Mouse (Mus musculus) urinary bladder, postnatal 10 days (tissue): ENCODE data around the gene Engase.

ENCODE experiments used
- DNase-seq: peaks from one replicate; pipeline ENCODE4 v3.0.0; 2022; ENCODE audit warnings: low spot score

The Engase gene

DNA sequence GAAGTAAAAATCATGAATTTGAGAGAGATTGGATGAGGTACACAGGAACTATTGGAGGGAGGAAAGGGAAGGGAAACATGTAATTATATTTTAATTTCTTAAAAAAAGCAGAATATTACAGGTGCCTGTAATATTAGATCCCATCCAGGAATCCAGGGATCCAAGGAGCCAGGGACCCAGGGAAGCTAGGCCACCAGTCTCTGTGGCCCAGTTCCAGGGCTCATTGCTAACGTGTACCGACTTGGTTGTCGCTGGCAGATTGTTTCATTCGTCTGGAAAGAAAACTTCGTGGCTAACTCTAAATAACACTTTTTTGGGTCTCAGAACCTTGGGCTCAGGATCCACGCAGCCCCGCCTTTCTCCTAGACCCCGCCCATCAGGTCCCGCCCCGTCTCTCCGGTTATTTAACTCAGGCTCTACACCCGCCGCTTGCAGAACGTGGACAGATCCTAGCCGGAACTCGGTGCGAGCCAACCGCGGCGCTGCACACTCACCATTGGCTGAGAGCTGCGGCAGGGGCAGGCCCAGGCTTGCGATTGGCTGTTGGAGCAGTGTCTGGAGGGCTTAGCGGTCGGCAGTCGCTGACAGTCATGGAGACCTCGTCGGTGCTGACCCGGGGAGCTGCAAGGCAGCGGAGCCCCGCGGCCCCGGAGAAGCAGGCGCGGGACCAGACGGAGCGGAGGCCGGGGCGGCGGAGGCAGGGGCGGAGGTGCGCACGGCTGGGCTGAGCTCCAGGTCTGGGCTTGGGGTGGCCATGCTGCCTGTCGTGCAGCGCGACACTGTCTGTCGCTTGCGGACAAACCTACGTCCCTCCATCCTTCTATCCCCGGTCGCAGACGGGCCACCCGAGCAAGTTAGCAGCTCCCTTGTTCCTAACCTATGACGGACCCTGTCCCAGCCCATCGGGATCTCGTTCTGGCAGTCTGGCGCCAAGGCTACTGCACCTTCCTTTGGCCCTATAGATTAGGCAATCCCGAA, at the start of gene Engase:
Gene Engase, plus strand, starts transcription at position 434 of the 978 bp plus-strand sequence.
- DNase-seq, result peak; percentile 86

- DNase-seq, result no peak
Observed at GRCm38 (mm10) chr11:118427266-118427779, 49.3 kb upstream of the Engase start.

DNA sequence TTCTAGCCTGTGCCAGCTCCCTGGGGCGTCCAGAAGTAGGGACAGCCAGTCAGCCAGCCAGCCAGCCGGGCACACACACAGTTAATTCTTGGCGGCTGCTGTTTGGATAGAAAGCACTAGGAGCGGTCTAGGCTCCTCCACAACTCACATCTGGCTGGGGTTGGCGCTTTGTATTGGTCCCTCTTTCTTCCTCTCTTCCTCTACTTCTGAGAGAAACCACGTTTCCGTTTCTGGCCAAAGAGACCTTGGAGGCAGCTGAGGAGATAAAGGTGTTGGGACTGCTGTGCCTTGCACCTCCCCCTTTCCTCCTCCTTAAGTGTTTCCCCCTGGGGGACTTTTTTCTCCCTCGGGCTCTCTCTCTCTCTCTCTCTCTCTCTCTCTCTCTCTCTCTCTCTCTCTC, 48.6 kb upstream of the Engase start, which contains the start of gene C1qtnf1:
Gene C1qtnf1, plus strand, starts transcription at position 218 of the 400 bp plus-strand sequence.
- no peak for DNase-seq

- DNase-seq, result no peak
Observed at GRCm38 (mm10) chr11:118428460-118428868, 48.2 kb upstream of the Engase start.

GRCm38 (mm10) chr11:118428944-118429709, 47.5 kb upstream of the Engase start:
- DNase-seq, result no peak

- no peak for DNase-seq
Observed at GRCm38 (mm10) chr11:118430291-118430885, 46.2 kb upstream of the Engase start.

GRCm38 (mm10) chr11:118431100-118431948, 45.3 kb upstream of the Engase start:
- DNase-seq, result no peak

GRCm38 (mm10) chr11:118433398-118433868, 43.2 kb upstream of the Engase start:
- no peak for DNase-seq

DNA sequence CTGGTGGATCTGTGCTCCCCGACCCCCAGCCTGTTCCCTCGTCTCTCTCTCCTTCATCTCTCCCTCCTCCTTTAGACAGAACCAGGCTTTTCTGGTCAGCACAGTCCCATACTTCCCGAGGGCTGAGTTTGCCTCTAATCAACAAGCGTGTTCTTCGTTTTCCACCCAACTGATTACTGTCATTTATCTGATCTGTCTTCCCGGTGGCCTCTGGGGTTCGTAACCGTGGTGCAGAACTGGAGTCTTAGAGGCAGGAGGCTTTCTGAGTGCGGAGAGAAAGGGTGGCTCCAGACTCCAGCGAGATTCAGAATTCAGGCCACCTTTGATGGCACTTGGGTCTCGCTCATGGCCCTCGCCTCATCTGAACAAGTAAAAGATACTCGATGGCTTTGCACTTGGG, 42.5 kb upstream of the Engase start:
- DNase-seq, result no peak

- no peak for DNase-seq
Observed at GRCm38 (mm10) chr11:118436471-118436935, 40.1 kb upstream of the Engase start.

- DNase-seq, result no peak
Observed at GRCm38 (mm10) chr11:118438665-118439414, 37.8 kb upstream of the Engase start.

GRCm38 (mm10) chr11:118442691-118443090, 33.9 kb upstream of the Engase start:
- DNase-seq, result no peak

DNA sequence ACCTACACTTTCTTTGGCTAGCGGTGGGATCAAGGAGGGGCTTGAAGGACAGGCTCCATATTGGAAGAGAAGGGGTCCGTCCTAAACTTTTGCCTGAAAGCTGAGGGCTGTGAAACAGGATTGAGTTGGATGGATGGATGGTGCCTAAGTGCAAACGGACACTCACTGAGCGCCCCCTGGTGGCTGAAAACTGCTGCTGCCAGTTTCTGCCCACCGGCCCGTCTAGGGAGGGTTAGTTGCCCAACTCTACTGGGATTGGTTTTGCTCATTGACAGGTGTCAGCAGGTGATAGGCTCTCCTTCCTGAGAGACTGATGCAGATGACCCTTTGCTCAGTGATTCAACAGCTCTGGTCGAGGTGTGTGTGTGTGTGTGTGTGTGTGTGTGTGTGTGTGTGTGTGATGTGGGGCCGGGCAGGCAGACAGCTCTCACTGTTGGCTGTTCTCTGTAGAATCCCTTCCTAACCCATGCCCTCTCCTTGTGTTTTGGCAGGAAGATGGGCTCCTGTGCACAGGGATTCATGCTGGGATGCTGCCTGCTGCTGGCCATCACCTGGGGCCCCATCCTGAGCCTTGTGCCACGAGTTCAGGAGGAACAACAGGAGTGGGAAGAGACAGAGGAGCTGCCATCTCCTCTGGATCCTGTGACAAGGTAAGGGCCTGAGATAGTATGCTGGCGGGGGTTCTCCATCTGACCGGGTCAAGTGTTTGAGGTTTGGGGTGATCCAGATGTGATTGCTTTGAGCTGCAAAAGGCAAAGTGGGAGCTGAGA, 33.2 kb upstream of the Engase start:
- no peak for DNase-seq

- no peak for DNase-seq
Observed at GRCm38 (mm10) chr11:118445843-118446242, 30.8 kb upstream of the Engase start.

DNA sequence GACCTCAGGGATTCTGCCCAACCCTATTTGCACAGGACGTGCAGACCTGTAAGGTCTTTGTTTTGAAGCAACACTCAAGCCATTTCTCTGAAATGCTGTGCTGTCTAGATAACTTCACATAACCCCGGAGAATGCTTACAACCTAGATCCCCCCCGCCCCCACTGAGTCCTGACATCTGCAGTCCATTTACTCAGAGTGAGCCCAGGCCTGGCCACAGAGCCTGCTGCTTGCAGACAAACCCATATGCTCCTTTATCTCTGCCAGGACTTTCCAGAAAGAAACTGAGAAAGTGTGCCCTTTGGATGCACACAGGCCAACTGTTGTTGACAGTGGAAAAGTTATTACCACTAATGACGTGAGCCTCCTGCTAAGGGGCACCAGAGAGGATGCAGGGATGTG, 29.3 kb upstream of the Engase start:
- no peak for DNase-seq

DNA sequence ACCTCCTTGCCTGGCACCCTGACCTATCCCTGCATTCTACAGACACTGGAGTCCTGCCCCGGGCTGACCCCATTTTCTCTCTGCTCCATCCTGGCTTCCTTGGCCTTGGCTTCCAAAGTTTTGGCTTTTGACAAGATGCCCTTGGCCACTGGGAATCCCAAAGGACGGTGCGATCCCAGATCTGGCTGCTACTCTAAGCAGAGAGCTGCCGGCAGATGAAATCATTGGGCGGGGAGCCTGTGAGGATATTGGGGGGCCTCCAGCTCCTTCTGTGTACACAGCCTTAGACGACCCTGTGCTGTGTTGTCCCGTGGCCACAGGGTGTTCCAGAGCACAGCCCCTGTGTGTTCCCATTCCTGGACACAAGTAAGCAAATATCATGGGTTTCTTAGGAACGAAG, 28.2 kb upstream of the Engase start:
- no peak for DNase-seq

- DNase-seq, result no peak
Observed at GRCm38 (mm10) chr11:118451211-118451610, 25.4 kb upstream of the Engase start.

GRCm38 (mm10) chr11:118452955-118453354, 23.7 kb upstream of the Engase start:
- no peak for DNase-seq

DNA sequence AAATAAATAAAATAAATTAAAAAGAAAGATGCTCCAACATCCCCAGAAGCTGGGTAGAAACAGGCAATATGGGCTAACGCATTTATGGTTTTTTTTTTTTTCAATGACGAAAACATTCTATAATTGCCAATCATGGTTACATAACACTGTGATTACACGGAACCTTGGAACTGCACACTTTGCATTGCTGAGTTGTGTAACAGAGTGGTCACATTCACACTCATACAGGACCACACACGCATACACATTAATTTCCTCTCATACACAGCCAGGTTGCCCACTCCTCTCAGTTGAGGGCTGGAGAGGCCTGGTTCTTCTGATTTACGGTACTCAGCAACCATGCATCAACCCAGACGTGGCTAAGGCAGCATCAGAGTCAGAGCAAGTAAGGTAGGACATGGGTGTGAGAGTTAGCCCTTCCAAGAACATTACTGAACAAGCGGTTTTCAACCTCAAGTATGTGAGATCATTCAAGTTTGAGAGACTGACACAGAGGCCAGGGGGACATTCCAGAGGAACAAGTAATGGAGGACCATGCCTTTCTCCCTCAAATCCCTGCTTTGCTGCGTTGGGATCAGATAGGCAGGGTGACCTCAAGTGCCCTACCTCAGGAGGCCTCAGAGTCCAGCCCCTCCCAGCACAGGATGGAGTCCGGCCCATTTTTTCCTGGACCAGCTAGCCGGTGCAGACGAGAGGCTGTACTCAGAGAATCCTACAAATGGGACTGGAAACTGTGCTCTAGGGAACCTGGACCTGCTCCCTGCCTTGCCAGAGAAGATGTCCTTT, 22.6 kb upstream of the Engase start:
- DNase-seq, result no peak
